Mouse (Mus musculus) liver, embryonic 11.5 days (tissue): ENCODE results near the gene Fntb. TPM values are rescaled to one million over a fixed set of nuclear protein-coding genes. Genes with fewer than 3 reads are reported as not detected.
A peak's percentile ranks its signal among the peaks of the same experiment; 100 is the strongest.

Experiments used
- ATAC-seq: fragments of 200-750 bp; cut with Nextera tagmentation; replicated peaks from 2 replicates; pipeline ENCODE4 v1.8.0; 2017; ENCODE audit warnings: moderate number of reproducible peaks, mild to moderate bottlenecking, moderate TSS enrichment, moderate library complexity; ENCODE audit not compliant: low FRiP score
- DNase-seq: peaks from one replicate; pipeline ENCODE4 v3.0.0-alpha.2; 2017; ENCODE audit warnings: low spot score
- H3K27ac ChIP-seq: fragments of 300-500 bp; sonication (generic); 2 replicates; pipeline ENCODE4 v1.5.1; 2014; ENCODE audit warnings: mild to moderate bottlenecking, low read depth, low read length, control low read depth
- H3K27me3 ChIP-seq: fragments of 300-500 bp; sonication (generic); replicated peaks from 2 replicates; pipeline ENCODE4 v1.6.1; 2014; ENCODE audit warnings: low read length, mixed read lengths; ENCODE audit not compliant: control insufficient read depth, insufficient read depth
- H3K36me3 ChIP-seq: fragments of 300-500 bp; sonication (generic); 2 replicates; pipeline ENCODE4 v1.6.1; 2014; ENCODE audit warnings: mild to moderate bottlenecking, low read length, moderate library complexity, mixed read lengths; ENCODE audit not compliant: control insufficient read depth, insufficient read depth
- H3K4me1 ChIP-seq: fragments of 300-500 bp; sonication (generic); replicated peaks from 2 replicates; pipeline ENCODE4 v1.6.1; 2014; ENCODE audit warnings: low read length, mixed read lengths; ENCODE audit not compliant: control insufficient read depth, insufficient read depth
- H3K4me2 ChIP-seq: fragments of 300-500 bp; sonication (generic); 2 replicates; pipeline ENCODE4 v1.6.1; 2014; ENCODE audit warnings: mild to moderate bottlenecking, control low read depth, moderate library complexity
- H3K4me3 ChIP-seq: fragments of 300-500 bp; sonication (generic); 2 replicates; pipeline ENCODE4 v1.5.1; 2014; ENCODE audit warnings: low read depth, low read length, control low read depth
- H3K9ac ChIP-seq: fragments of 300-500 bp; sonication (generic); 2 replicates; pipeline ENCODE4 v1.6.1; 2014; ENCODE audit warnings: low read depth, low read length, control low read depth
- H3K9me3 ChIP-seq: fragments of 300-500 bp; sonication (generic); 2 replicates; pipeline ENCODE4 v1.6.1; 2016; ENCODE audit warnings: low read length, inconsistent platforms, mixed read lengths; ENCODE audit not compliant: control insufficient read depth
- WGBS: fragments of 180-500 bp; shearing (Covaris S2); extraction: QIAGEN DNeasy Blood & Tissue Kit; methylation state at CpG from one replicate; pipeline ENCODE4 v1.1.7; 2014; 5-methylcytosine and 5-hydroxymethylcytosine counted together
- polyA plus RNA-seq: library from polyadenylated mRNA; unstranded; fragments of >200 nt; fragmentation: Nextera tagmentation; extraction: Ambion mirVana; gene quantifications from 2 replicates; pipeline ENCODE4 v1.2.1, GENCODE M21; 2014

Fntb gene
- polyA plus RNA-seq, 1 experiment from 2014 or later = 41.6 TPM

DNA sequence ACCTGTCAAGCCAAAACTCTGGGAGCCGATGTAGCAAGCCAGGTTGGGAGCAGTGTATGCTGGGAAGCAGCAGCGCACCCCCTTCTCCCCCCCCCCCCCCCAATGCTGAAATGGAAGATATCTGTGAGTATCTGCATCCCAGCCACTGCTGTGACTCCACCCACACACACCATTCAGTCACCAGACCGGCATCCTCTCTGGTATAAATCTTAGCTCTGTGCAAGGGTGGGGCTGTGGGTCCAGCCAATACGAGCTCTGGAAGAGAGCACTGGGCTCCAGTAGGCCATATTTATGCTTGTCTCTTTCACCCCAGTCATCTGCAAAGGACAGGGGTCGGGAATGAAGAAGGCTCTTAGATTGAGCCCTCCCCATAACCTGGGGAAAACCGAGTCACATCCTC, 155.0 kb downstream of the Fntb start:
- Histone ChIP-seq H3K9me3 (no peaks in the 10 kb centered on the region), H3K4me1 (peaks cover 16% of the 10 kb centered on the region), H3K27ac (no peak overlapping the region), H3K4me3 (no peak overlapping the region), H3K36me3 (peaks cover 13% of the 10 kb centered on the region; the same call in 1 of the 2 replicates), H3K27me3 (no peaks in the 10 kb centered on the region), H3K9ac (no peak overlapping the region), H3K4me2 (no peak overlapping the region)
- WGBS = 73% methylated on average over 6 of the region's 6 CpGs
- ATAC-seq (no peak), DNase-seq (no peak)

DNA sequence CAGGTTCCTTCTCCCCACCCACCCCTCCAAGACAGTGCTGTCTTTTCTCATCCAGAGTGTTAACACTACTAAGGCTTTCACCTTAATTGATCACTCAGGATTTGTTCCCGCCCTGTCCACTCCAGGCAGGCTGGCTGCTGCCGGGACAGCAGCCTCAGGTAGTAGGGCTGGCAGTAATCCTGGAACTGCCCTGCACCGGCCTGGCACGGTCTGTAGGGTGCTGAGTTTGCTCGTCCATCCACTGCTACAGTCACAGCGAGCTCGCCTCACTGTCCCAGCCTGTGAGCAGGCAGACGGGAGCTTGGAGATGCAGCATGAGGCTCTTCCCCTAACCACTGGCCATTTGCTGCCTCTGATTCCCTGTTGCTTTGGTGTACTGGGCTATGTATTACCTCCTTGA, 155.6 kb downstream of the Fntb start:
- H3K27ac ChIP-seq = no peak overlapping the region
- no peak overlapping the region for H3K4me3 ChIP-seq
- no peaks in the 10 kb centered on the region for H3K27me3 ChIP-seq
- ATAC-seq = no peak
- H3K36me3 ChIP-seq = peaks cover 13% of the 10 kb centered on the region; the same call in 1 of the 2 replicates
- DNase-seq = no peak
- no peaks in the 10 kb centered on the region for H3K9me3 ChIP-seq
- no peak overlapping the region for H3K9ac ChIP-seq
- 86% methylated on average over 8 of the region's 8 CpGs for WGBS
- H3K4me2 ChIP-seq = no peak overlapping the region
- H3K4me1 ChIP-seq = peaks cover 16% of the 10 kb centered on the region

- Histone ChIP-seq H3K27me3 (no peaks in the 10 kb centered on the region), H3K9me3 (no peaks in the 10 kb centered on the region), H3K4me3 (no peak overlapping the region), H3K4me2 (no peak overlapping the region), H3K36me3 (peaks cover 9% of the 10 kb centered on the region; the same call in 1 of the 2 replicates), H3K9ac (no peak overlapping the region), H3K27ac (no peak overlapping the region), H3K4me1 (peaks cover 9% of the 10 kb centered on the region)
- DNase-seq = no peak
- 87% methylated on average over 8 of the region's 8 CpGs for WGBS
- ATAC-seq = no peak
Measured at GRCm38 (mm10) chr12:76923118-76923517, 157.7 kb downstream of the Fntb start.

DNA sequence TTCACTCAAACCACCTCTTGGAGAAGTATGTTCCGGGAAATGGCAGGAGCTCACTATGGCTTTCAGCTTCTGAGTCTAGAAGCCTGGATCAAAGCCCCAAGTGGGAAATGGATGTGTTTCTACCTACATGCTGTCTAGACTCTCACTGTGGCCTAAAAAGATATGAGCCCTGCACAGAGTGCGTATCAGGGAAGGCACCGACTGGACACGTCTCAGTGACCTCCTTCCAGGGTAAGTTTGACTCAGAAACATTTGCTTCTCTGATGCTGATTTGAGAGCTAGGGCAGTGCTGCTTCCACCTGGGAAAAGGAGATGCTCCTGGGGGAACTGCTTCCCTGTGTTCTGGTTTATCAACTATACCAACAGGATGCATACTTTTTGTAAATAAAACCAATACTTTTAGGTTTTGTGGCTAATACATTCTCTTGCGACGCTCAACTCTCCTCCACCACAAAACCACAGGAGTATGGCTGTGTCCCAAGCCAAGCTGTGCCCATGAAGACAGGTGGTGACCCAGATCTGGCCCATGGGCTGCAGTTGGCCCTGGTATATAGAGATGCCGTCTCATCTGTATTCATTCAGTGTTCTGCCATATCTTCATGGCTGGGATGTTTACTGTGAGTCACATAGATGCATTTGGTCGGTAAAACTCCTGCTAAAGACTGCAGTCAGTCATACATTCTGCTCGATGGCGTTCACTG, 159.7 kb downstream of the Fntb start:
- Histone ChIP-seq H3K9me3 (no peaks in the 10 kb centered on the region), H3K27ac (no peak overlapping the region), H3K4me3 (no peak overlapping the region), H3K4me1 (peaks cover 6% of the 10 kb centered on the region), H3K36me3 (peaks cover 8% of the 10 kb centered on the region; the same call in 1 of the 2 replicates), H3K27me3 (no peaks in the 10 kb centered on the region), H3K4me2 (no peak overlapping the region), H3K9ac (no peak overlapping the region)
- DNase-seq = no peak
- ATAC-seq = no peak
- 86% methylated on average over 10 of the region's 10 CpGs for WGBS

GRCm38 (mm10) chr12:76926338-76926945, 161.1 kb downstream of the Fntb start:
- Histone ChIP-seq H3K4me1 (peaks cover 12% of the 10 kb centered on the region), H3K9me3 (no peaks in the 10 kb centered on the region), H3K27me3 (no peaks in the 10 kb centered on the region), H3K27ac (no peak overlapping the region), H3K36me3 (no peaks in the 10 kb centered on the region), H3K9ac (no peak overlapping the region), H3K4me3 (no peak overlapping the region), H3K4me2 (no peak overlapping the region)
- ATAC-seq (no peak), DNase-seq (no peak)
- WGBS = 78% methylated on average over 10 of the region's 10 CpGs

- ATAC-seq (no peak), DNase-seq (no peak)
- no peak overlapping the region for H3K9ac ChIP-seq
- H3K27ac ChIP-seq = no peak overlapping the region
- H3K4me2 ChIP-seq = no peak overlapping the region
- no peaks in the 10 kb centered on the region for H3K36me3 ChIP-seq
- no peaks in the 10 kb centered on the region for H3K27me3 ChIP-seq
- H3K4me3 ChIP-seq = no peak overlapping the region
- WGBS = 80% methylated on average over 3 of the region's 3 CpGs
- peaks cover 12% of the 10 kb centered on the region for H3K4me1 ChIP-seq
- H3K9me3 ChIP-seq = no peaks in the 10 kb centered on the region
Measured at GRCm38 (mm10) chr12:76927012-76927411, 161.6 kb downstream of the Fntb start.

GRCm38 (mm10) chr12:76927539-76927938, 162.2 kb downstream of the Fntb start:
- H3K9ac ChIP-seq = no peak overlapping the region
- no peak overlapping the region for H3K4me3 ChIP-seq
- H3K27ac ChIP-seq = no peak overlapping the region
- DNase-seq (no peak), ATAC-seq (no peak)
- H3K4me2 ChIP-seq = no peak overlapping the region
- 0 out of 2 replicates have a peak, but pooled peaks cover 2% of the 10 kb centered on the region for H3K36me3 ChIP-seq
- no peaks in the 10 kb centered on the region for H3K27me3 ChIP-seq
- no peaks in the 10 kb centered on the region for H3K9me3 ChIP-seq
- H3K4me1 ChIP-seq = peaks cover 16% of the 10 kb centered on the region
- 72% methylated on average over 10 of the region's 10 CpGs for WGBS

- H3K9ac ChIP-seq = no peak overlapping the region
- H3K4me1 ChIP-seq = peaks cover 18% of the 10 kb centered on the region
- 43% methylated on average over 6 of the region's 6 CpGs for WGBS
- ATAC-seq (peak; percentile 88), DNase-seq (no peak)
- H3K9me3 ChIP-seq = no peaks in the 10 kb centered on the region
- H3K27me3 ChIP-seq = no peaks in the 10 kb centered on the region
- no peak overlapping the region for H3K4me3 ChIP-seq
- H3K4me2 ChIP-seq = no peak overlapping the region
- 0 out of 2 replicates have a peak, but pooled peaks cover 4% of the 10 kb centered on the region for H3K36me3 ChIP-seq
- H3K27ac ChIP-seq = no peak overlapping the region
Measured at GRCm38 (mm10) chr12:76930177-76930576, 164.8 kb downstream of the Fntb start.
